Mouse (Mus musculus): ENCODE measurements around the gene Slc7a4. TPM values are rescaled to one million over a fixed set of nuclear protein-coding genes. Genes with fewer than 3 reads are reported as not detected.

Gene Slc7a4
- total RNA-seq (2023), result not detected

GRCm38 (mm10) chr16:17583064-17583463 lies at the start of gene Slc7a4:
Gene Slc7a4 (minus strand): TSS chr16:17583214.

GRCm38 (mm10) chr16:17619198-17620105 lies 36.4 kb upstream of the Slc7a4 start, which contains the start of gene Smpd4:
Gene Smpd4 (plus strand): TSS chr16:17619354.

GRCm38 (mm10) chr16:17561751-17562208 lies 21.2 kb downstream of the Slc7a4 start, which contains the start of gene P2rx6:
Gene P2rx6 (plus strand): TSS chr16:17561885.

DNA sequence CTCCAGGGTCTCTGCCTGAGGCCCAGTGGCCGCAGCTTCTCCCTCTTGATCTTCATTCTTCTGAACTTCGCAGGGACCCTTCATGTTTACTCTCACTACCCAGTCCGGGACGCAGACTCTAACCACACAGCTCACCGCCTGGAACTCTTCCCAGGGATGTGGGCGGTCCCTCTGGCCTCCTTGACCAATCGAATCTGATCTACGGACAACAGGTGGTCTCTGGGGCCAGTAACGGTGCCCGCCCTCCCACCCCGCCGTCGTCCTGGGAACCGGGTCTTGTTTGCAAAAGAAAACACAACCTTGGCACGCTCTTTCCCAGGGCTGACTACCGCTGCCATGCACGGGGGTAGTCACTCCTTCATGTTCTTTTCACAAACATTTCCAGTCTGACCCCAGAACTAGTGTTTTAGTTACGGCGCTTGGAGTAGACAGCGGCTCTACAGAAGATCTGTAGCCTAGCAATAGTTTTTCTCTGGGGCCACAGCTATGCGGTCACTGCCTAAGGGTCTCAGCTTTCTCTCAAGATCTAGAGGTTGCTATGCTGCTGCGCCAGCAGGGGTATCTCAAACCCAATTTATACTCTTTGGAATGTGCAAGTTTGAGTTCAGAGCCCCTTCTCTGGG lies 21.8 kb downstream of the Slc7a4 start, which contains the start of gene Lrrc74b:
Lrrc74b (minus strand) TSS at position 120 of the 623 bp plus-strand sequence.

DNA sequence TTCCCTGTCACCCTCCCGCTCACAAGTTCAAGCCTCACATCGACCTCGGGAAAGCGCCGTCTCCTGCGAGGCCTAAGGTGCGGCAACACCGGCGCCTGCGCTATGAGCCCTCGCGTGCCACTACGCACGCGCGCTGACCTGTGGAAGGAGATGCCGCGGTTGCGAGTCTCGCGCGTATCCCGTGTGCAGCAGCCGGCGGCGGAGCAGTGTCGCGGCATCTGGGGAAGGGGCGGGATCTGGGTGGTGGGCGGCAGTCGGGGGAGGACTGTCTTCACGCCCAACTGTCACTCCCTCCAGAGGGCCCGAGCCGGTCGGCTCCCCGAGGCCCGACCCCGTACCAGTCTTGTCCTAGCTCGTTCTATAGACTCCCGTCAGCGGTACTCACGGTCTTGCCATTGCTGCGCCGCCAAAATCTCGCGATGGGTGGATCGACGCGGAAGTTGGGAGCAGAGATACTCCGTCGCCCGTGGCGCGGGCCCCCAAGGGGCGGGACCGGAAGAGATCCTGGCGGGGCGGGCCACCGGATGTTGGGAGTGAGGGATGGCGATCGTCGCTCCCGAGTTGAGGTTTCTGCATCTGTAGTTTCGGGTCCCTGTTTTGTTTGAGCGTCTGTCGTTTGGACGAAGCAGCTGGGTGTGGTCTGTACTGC lies 52.2 kb downstream of the Slc7a4 start, which contains the start of gene Thap7:
Thap7 (minus strand) TSS at position 497 of the 649 bp plus-strand sequence.

Other genes starting within 250 kb of the Slc7a4 start
- 10 to 100 TPM; 68.9 to 71.8 TPM for gene Snap29, start 177.2 kb downstream of the Slc7a4 start, total RNA-seq (2023)
- gene Pi4ka, start 176.9 kb downstream of the Slc7a4 start, total RNA-seq (2023), result 100 to 1,000 TPM; 145 to 157 TPM
- gene Crkl, start 131.2 kb downstream of the Slc7a4 start, total RNA-seq (2023), result 10 to 100 TPM; 53.1 to 60.0 TPM
- gene Aifm3, start 93.6 kb downstream of the Slc7a4 start, total RNA-seq (2023), result not detected
- 10 to 100 TPM; 66.5 to 67.0 TPM for gene Lztr1, start 74.5 kb downstream of the Slc7a4 start, total RNA-seq (2023)
- gene Thap7, start 52.1 kb downstream of the Slc7a4 start, total RNA-seq (2023), result 10 to 100 TPM; 33.2 to 39.1 TPM
- gene Lrrc74b, start 22.0 kb downstream of the Slc7a4 start, total RNA-seq (2023), result not detected
- not detected for gene P2rx6, start 21.3 kb downstream of the Slc7a4 start, total RNA-seq (2023)
- 10 to 100 TPM; 48.1 to 61.0 TPM for gene Smpd4, start 36.1 kb upstream of the Slc7a4 start, total RNA-seq (2023)
- gene Ccdc74a, start 63.3 kb upstream of the Slc7a4 start, total RNA-seq (2023), result under 1 TPM in 1 of 2 experiments, not detected in 1; 0.52 TPM
- 100 to 1,000 TPM; 132 to 138 TPM for gene Med15, start 149.7 kb upstream of the Slc7a4 start, total RNA-seq (2023)
- 10 to 100 TPM; 15.6 to 15.8 TPM for gene Klhl22, start 176.4 kb upstream of the Slc7a4 start, total RNA-seq (2023)
- under 1 TPM in 1 of 2 experiments, not detected in 1; 0.17 TPM for gene Scarf2, start 214.1 kb upstream of the Slc7a4 start, total RNA-seq (2023)
- not detected for gene B830017H08Rik, start 249.9 kb upstream of the Slc7a4 start, total RNA-seq (2023)